Mouse (Mus musculus) thymus, adult 2 months (tissue): ENCODE measurements at regions not wholly inside any gene's neighbourhood (a gene's known extent, or its start where the extent isn't known, plus 50 kb on each side); places are given as distances from the start of the nearest gene placed in this dataset.

ENCODE experiments used
- CTCF ChIP-seq: fragments of 200-500 bp; IDR thresholded peaks from 2 replicates; pipeline ENCODE4 v1.5.1; 2012; ENCODE audit warnings: mild to moderate bottlenecking, control low read depth, low read length, moderate library complexity, borderline replicate concordance; ENCODE audit not compliant: control insufficient read depth, poor library complexity, insufficient read depth; ENCODE audit errors: extremely low read depth
- POLR2A ChIP-seq: fragments of 200-500 bp; IDR thresholded peaks from 2 replicates; pipeline ENCODE4 v1.6.1; 2012; ENCODE audit warnings: mild to moderate bottlenecking, low read length, control low read depth, moderate library complexity; ENCODE audit not compliant: control insufficient read depth, poor library complexity, insufficient read depth; ENCODE audit errors: extremely low read depth

GRCm38 (mm10) chr13:115512214-115512613, 410.4 kb upstream of the Itga1 start:
- no peak for TF ChIP-seq CTCF
- no peak for TF ChIP-seq POLR2A
